Comparison of ENCODE assay signal across 8 mouse cellular contexts in the genomic region with DNA sequence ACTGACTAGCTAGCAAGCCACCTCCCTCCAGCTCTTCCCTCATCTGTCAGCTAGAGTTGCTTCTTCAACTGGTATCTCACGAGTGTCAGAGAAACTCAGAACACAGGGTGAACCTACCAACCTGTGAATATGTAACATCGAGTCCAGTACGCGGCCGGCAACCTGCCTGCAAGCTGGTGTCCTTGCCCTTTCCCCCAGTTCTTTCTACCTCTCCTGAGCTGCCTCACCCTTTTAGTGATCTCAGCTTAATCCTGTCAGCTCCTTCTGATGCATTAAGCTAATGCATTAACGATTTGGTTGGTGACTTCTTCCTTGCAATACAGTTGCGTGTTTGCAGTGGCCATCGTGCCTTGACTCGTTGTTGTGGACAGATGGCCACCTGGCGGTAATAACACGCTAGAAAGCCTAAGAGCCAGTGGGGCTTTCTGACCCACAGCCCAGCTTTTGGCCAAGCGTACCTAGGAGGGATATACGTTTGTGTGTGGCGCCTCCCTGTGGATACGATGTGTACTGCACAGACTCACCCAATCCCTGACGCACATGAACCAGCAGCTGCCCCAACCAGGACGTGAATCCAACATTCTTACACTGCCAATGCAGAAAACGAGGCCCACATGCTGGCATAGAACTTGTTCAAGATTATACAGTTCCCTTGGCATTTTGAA. TPM values are rescaled to one million over a fixed set of nuclear protein-coding genes. Genes with fewer than 3 reads are reported as not detected.
DNase-seq lines count a peak whose midpoint lies in the region; ATAC-seq and TF ChIP-seq lines count a peak whose summit lies in the region.

No protein-coding gene starts in this region.

- TF ChIP-seq EP300 in MEL (IDR thresholded peaks at IDR 0.05; ENCODE audit: low read depth in 1 of 2, low read length in 2 of 2): no peak

- no peak for TF ChIP-seq POLR2A in MEL (IDR thresholded peaks at IDR 0.05; ENCODE audit: control insufficient read depth in 1 of 2, insufficient read depth in 1 of 2, low read depth in 1 of 2, low read length in 2 of 2, poor library complexity in 1 of 2)

- H3K4me1 ChIP-seq in MEL (ENCODE audit: control insufficient read depth in 1 of 2, insufficient read depth in 2 of 2, low read length in 2 of 2): no peaks in the 10 kb centered on the region
- peaks cover 4% of the 10 kb centered on the region; the same call in 1 of the 2 replicates for H3K4me1 ChIP-seq in forebrain, postnatal 0 days (ENCODE audit: insufficient read depth)
- H3K4me1 ChIP-seq in hindbrain, embryonic 13.5 days (replicated peaks): peaks cover 10% of the 10 kb centered on the region; the same call in 1 of the 2 replicates

- no peaks in the 10 kb centered on the region for H3K79me2 ChIP-seq in MEL (ENCODE audit: control insufficient read depth, insufficient read depth, low read length, poor library complexity)

- no peaks in the 10 kb centered on the region for H3K9me3 ChIP-seq in MEL (replicated peaks; ENCODE audit: insufficient read depth, low read length)
- no peaks in the 10 kb centered on the region for H3K9me3 ChIP-seq in forebrain, postnatal 0 days (ENCODE audit: low read length)
- no peaks in the 10 kb centered on the region for H3K9me3 ChIP-seq in hindbrain, embryonic 13.5 days

- TF ChIP-seq CTCF in MEL (IDR thresholded peaks at IDR 0.05 in 2 of 3, conservative IDR thresholded peaks at IDR 0.05 in 1 of 3; ENCODE audit: control insufficient read depth in 1 of 3, insufficient read depth in 1 of 3, low read depth in 2 of 3, low read length in 3 of 3, poor library complexity in 1 of 3, severe bottlenecking in 1 of 3): peak; percentile 85 to 91 (median 88)
- TF ChIP-seq CTCF in forebrain, postnatal 0 days (IDR thresholded peaks at IDR 0.05; ENCODE audit: low read depth): peak; percentile 99

- DNase-seq in MEL (ENCODE audit: low read depth, low spot score): peak; percentile 67
- peak; percentile 86 for DNase-seq in cerebellum, adult 11 months
- peak; percentile 94 for DNase-seq in forebrain, postnatal 0 days
- DNase-seq in layer of hippocampus, postnatal 14 days (ENCODE audit: low spot score in 2 of 2): peak; percentile 92 to 93
- DNase-seq in right cerebral cortex, postnatal 10 days (ENCODE audit: low spot score in 2 of 2): peak; percentile 92 to 94
- DNase-seq in urinary bladder, postnatal 10 days (ENCODE audit: low spot score): peak; percentile 47

- H3K36me3 ChIP-seq in MEL (ENCODE audit: control insufficient read depth in 1 of 2, insufficient read depth in 2 of 2, low read length in 2 of 2): no peaks in the 10 kb centered on the region
- H3K36me3 ChIP-seq in forebrain, postnatal 0 days (ENCODE audit: insufficient read depth): no peaks in the 10 kb centered on the region
- 0 out of 2 replicates have a peak, but pooled peaks cover under 1% of the 10 kb centered on the region for H3K36me3 ChIP-seq in hindbrain, embryonic 13.5 days

- no peak overlapping the region for H3K4me3 ChIP-seq in MEL (ENCODE audit: control insufficient read depth in 1 of 2, insufficient read depth in 1 of 2, low read depth in 2 of 2, low read length in 2 of 2)
- no peak overlapping the region; the same call in 1 of the 2 replicates for H3K4me3 ChIP-seq in forebrain, postnatal 0 days (ENCODE audit: low read depth, low read length)
- no peak overlapping the region for H3K4me3 ChIP-seq in hindbrain, embryonic 13.5 days

- TF ChIP-seq RAD21 in MEL (IDR thresholded peaks at IDR 0.05; ENCODE audit: low read depth, low read length): peak; percentile 93

- H3K27me3 ChIP-seq in MEL (ENCODE audit: control insufficient read depth in 1 of 2, insufficient read depth in 2 of 2, low read length in 2 of 2): peaks cover 0 to 2% of the 10 kb centered on the region in 2 experiments
- H3K27me3 ChIP-seq in forebrain, postnatal 0 days (ENCODE audit: insufficient read depth, low read length): no peaks in the 10 kb centered on the region
- H3K27me3 ChIP-seq in hindbrain, embryonic 13.5 days: peaks cover 7% of the 10 kb centered on the region; the same call in 1 of the 2 replicates

- WGBS in forebrain, postnatal 0 days: 20% methylated on average over 18 of the region's 18 CpGs
- WGBS in hindbrain, embryonic 13.5 days: 23% methylated on average over 18 of the region's 18 CpGs

- H3K27ac ChIP-seq in MEL (ENCODE audit: control insufficient read depth, low read depth, low read length): no peak overlapping the region
- H3K27ac ChIP-seq in forebrain, postnatal 0 days (ENCODE audit: low read depth, low read length): no peak overlapping the region
- H3K27ac ChIP-seq in hindbrain, embryonic 13.5 days: no peak overlapping the region

- peak; percentile 88 for ATAC-seq in forebrain, postnatal 0 days
- ATAC-seq in hindbrain, embryonic 13.5 days (ENCODE audit: low FRiP score): peak; percentile 81
- peak; percentile 72 for ATAC-seq in megakaryocyte, adult 5-6 weeks (ENCODE audit: poor library complexity, severe bottlenecking)

- no peak overlapping the region for H3K9ac ChIP-seq in MEL (ENCODE audit: control insufficient read depth, low read depth, low read length, poor library complexity, severe bottlenecking)
- H3K9ac ChIP-seq in forebrain, postnatal 0 days: no peak overlapping the region
- no peak overlapping the region for H3K9ac ChIP-seq in hindbrain, embryonic 13.5 days

- H3K4me2 ChIP-seq in forebrain, postnatal 0 days (ENCODE audit: low read depth): peak overlapping the region; percentile 27
- H3K4me2 ChIP-seq in hindbrain, embryonic 13.5 days: peak overlapping the region; percentile 34; the same call in 1 of the 2 replicates

TF ChIP-seq in MEL, 35 proteins besides CTCF, POLR2A, EP300 and RAD21:
- TF ChIP-seq SMC3 (IDR thresholded peaks at IDR 0.05; ENCODE audit: low read depth, low read length): peak; percentile 89
- TF ChIP-seq TCF12 (IDR thresholded peaks at IDR 0.05; ENCODE audit: low read depth, low read length): no peak
- TF ChIP-seq ELF1 (IDR thresholded peaks at IDR 0.05; ENCODE audit: low read depth, low read length): no peak
- peak; percentile 85 for TF ChIP-seq ZC3H11A (IDR thresholded peaks at IDR 0.05; ENCODE audit: low read depth, low read length)
- TF ChIP-seq NRF1 (IDR thresholded peaks at IDR 0.05; ENCODE audit: insufficient read depth, low read depth, low read length, poor library complexity, severe bottlenecking): no peak
- TF ChIP-seq KAT2A (conservative IDR thresholded peaks at IDR 0.05; ENCODE audit: low read depth, low read length): no peak
- no peak for TF ChIP-seq ETS1 (IDR thresholded peaks at IDR 0.05; ENCODE audit: low read depth, low read length)
- no peak for TF ChIP-seq TBP (IDR thresholded peaks at IDR 0.05; ENCODE audit: low read depth, low read length)
- TF ChIP-seq JUND (IDR thresholded peaks at IDR 0.05; ENCODE audit: low read depth, low read length): no peak
TF ChIP-seq in MEL: peak in this region for 2.

RNA-seq across cellular contexts. Expression of a gene that starts 16.8 kb away (rescaled TPM):
- total RNA-seq in MEL (2012; rRNA removed): 88.8 and 106 TPM in 2 replicates
- polyA plus RNA-seq in MEL (2012; ENCODE audit: insufficient read depth in 1 of 2, insufficient read length in 2 of 2, low read depth in 1 of 2, low replicate concordance in 2 of 2, missing spikeins in 1 of 2): 100 to 1,000 TPM in 1 of 2 experiments, not detected in 1; 116 TPM
- 44.7 and 51.6 TPM in 2 replicates for total RNA-seq in forebrain, postnatal 0 days (2014; rRNA removed)
- 70.4 and 77.5 TPM in 2 replicates for polyA plus RNA-seq in forebrain, postnatal 0 days (2015; fragmentation: Nextera tagmentation; extraction: Ambion mirVana)
- 71.9 and 73.9 TPM in 2 replicates for polyA plus RNA-seq in hindbrain, embryonic 13.5 days (2015; fragmentation: Nextera tagmentation; extraction: Ambion mirVana)
- total RNA-seq in layer of hippocampus, postnatal 14 days (2021): 10 to 100 TPM; 33.0 to 43.2 TPM
- total RNA-seq in megakaryocyte, adult 5-6 weeks (2015): 21.8 and 24.9 TPM in 2 replicates
- 33.7 and 45.6 TPM in 2 replicates for total RNA-seq in megakaryocyte, adult 5-6 weeks (2017)

RNA-seq across cellular contexts. Expression of a gene that starts 17.2 kb away (rescaled TPM):
- 67.2 and 69.8 TPM in 2 replicates for total RNA-seq in MEL (2012; rRNA removed)
- polyA plus RNA-seq in MEL (2012; ENCODE audit: insufficient read depth in 1 of 2, insufficient read length in 2 of 2, low read depth in 1 of 2, low replicate concordance in 2 of 2, missing spikeins in 1 of 2): 10 to 100 TPM in 1 of 2 experiments, not detected in 1; 70.8 TPM
- total RNA-seq in forebrain, postnatal 0 days (2014; rRNA removed): 33.2 and 39.9 TPM in 2 replicates
- polyA plus RNA-seq in forebrain, postnatal 0 days (2015; fragmentation: Nextera tagmentation; extraction: Ambion mirVana): 63.9 and 74.8 TPM in 2 replicates
- polyA plus RNA-seq in hindbrain, embryonic 13.5 days (2015; fragmentation: Nextera tagmentation; extraction: Ambion mirVana): 57.1 and 57.5 TPM in 2 replicates
- total RNA-seq in layer of hippocampus, postnatal 14 days (2021): 10 to 100 TPM; 27.0 to 28.2 TPM
- 20.6 and 32.0 TPM in 2 replicates for total RNA-seq in megakaryocyte, adult 5-6 weeks (2015)
- 29.3 TPM in 2 replicates for total RNA-seq in megakaryocyte, adult 5-6 weeks (2017)

RNA-seq across cellular contexts. Expression of a gene that starts 28.3 kb away (rescaled TPM):
- total RNA-seq in MEL (2012; rRNA removed): 0.04 TPM in 1 of 2 replicates, not detected in the other
- polyA plus RNA-seq in MEL (2012; ENCODE audit: insufficient read depth in 1 of 2, insufficient read length in 2 of 2, low read depth in 1 of 2, low replicate concordance in 2 of 2, missing spikeins in 1 of 2): not detected
- total RNA-seq in forebrain, postnatal 0 days (2014; rRNA removed): 72.7 and 90.1 TPM in 2 replicates
- polyA plus RNA-seq in forebrain, postnatal 0 days (2015; fragmentation: Nextera tagmentation; extraction: Ambion mirVana): 16.3 and 28.5 TPM in 2 replicates
- polyA plus RNA-seq in hindbrain, embryonic 13.5 days (2015; fragmentation: Nextera tagmentation; extraction: Ambion mirVana): 21.1 and 22.6 TPM in 2 replicates
- 100 to 1,000 TPM; 198 to 199 TPM for total RNA-seq in layer of hippocampus, postnatal 14 days (2021)
- total RNA-seq in megakaryocyte, adult 5-6 weeks (2015): not detected in 2 replicates
- not detected in 2 replicates for total RNA-seq in megakaryocyte, adult 5-6 weeks (2017)

Comparison
In these comparisons a context has a peak if more than half of its experiments do, and no peak if none do; other contexts are left out.
1. RNA of a gene that starts 28.3 kb away (total RNA-seq): 198 to 199 TPM in layer of hippocampus, postnatal 14 days and 72.7 to 90.1 TPM in forebrain, postnatal 0 days; 0.04 TPM in MEL and not detected in megakaryocyte, adult 5-6 weeks; every median in the first group is over 10 times any median in the second.
2. Peak in every context shown above with its lines, with median percentiles within 50 percentile points of each other: DNase-seq and ATAC-seq.